Mouse (Mus musculus): ENCODE results near the gene Trmo.

The Trmo gene

GRCm38 (mm10) chr4:46341831-46342680, 47.2 kb downstream of the Trmo start:
- in situ Hi-C loops (cut with MboI, MseI) = no loop called here

DNA sequence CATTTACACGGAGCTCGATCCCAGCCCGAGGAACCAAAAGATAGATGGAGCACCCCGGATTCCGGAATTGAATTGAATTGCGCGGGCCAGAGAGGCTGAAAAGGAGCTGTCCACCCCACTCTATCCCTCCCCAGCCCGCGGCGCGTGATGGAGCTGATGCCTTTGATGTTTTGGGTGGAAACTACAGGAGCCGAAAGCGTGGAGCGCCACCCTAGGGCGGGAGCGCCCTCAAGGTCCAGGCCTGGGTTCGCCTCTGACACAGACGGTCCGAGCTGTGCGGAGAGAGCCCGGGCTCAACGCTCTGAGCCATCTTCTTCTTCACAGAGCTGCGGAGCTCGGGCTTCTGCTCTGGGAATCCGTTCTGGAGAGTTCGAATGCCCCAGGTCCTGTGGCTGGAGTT, 49.7 kb downstream of the Trmo start:
- in situ Hi-C loops (cut with MboI, MseI) = no loop called here

- in situ Hi-C loops (cut with MboI, MseI) = no loop called here
Observed at GRCm38 (mm10) chr4:46339026-46339425, 50.2 kb downstream of the Trmo start.

GRCm38 (mm10) chr4:46337990-46338389, 51.2 kb downstream of the Trmo start:
- in situ Hi-C loops (cut with MboI, MseI) = no loop called here

- in situ Hi-C loops (cut with MboI, MseI) = no loop called here
Observed at GRCm38 (mm10) chr4:46335846-46336245, 53.4 kb downstream of the Trmo start.

DNA sequence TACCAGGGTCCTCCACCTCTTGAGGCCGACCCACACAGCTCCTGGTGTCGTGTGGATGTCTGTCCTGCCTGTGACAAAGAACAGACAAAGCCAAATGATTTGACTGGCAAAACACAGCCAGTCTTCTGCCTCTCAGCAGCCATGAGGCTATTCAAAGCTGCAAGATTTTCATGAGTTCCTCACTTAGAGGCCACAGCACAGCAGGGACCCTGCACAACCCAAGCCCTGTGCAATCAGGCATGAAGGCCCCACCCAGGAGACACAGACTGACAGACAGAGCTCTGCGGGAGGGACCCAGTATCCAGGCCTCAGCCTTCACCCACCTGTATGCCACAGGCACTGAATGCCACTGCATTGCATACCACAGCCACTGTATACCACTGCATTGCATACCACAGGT, 60.3 kb downstream of the Trmo start:
- in situ Hi-C loops (cut with MboI, MseI) = no loop called here

Data from T-helper 1 cell (primary cell).